Mouse (Mus musculus) limb, embryonic 10.5 days (tissue): ENCODE results near the gene Ncl. TPM values are rescaled to one million over a fixed set of nuclear protein-coding genes. Genes with fewer than 3 reads are reported as not detected.
"Not testable (repeated sequence)": the region's sequence is repeated elsewhere in the genome, so short reads cannot be mapped to it uniquely, and the experiment has no call there.

Experiments
- DNase-seq: peaks from one replicate; pipeline ENCODE4 v3.0.0-alpha.2; 2017; ENCODE audit warnings: low spot score
- H3K27ac ChIP-seq: fragments of 300-500 bp; sonication (generic); 2 replicates; pipeline ENCODE4 v1.5.1; 2016; ENCODE audit warnings: mild to moderate bottlenecking
- H3K27me3 ChIP-seq: fragments of 300-500 bp; sonication (generic); 2 replicates; pipeline ENCODE4 v1.6.1; 2016; ENCODE audit warnings: low read depth, mild to moderate bottlenecking; ENCODE audit not compliant: poor library complexity, severe bottlenecking
- H3K36me3 ChIP-seq: fragments of 300-500 bp; sonication (generic); 2 replicates; pipeline ENCODE4 v1.6.1; 2016; ENCODE audit warnings: mild to moderate bottlenecking, moderate library complexity
- H3K4me1 ChIP-seq: fragments of 300-500 bp; sonication (generic); 2 replicates; pipeline ENCODE4 v1.6.1; 2016
- H3K4me3 ChIP-seq: fragments of 300-500 bp; sonication (generic); 2 replicates; pipeline ENCODE4 v1.5.1; 2016; ENCODE audit warnings: mild to moderate bottlenecking, moderate library complexity
- H3K9me3 ChIP-seq: fragments of 300-500 bp; sonication (generic); replicated peaks from 2 replicates; pipeline ENCODE4 v1.6.1; 2016; ENCODE audit warnings: mild to moderate bottlenecking
- WGBS: fragments of 180-500 bp; shearing (Covaris S2); methylation state at CpG from one replicate; pipeline ENCODE4 v1.1.7; 2016; 5-methylcytosine and 5-hydroxymethylcytosine counted together
- polyA plus RNA-seq: library from polyadenylated mRNA; unstranded; fragments of >200 nt; fragmentation: Nextera tagmentation; extraction: Ambion mirVana; gene quantifications from 2 replicates; pipeline ENCODE4 v1.2.1, GENCODE M21; 2016

Ncl gene
- polyA plus RNA-seq, 1 experiment from 2014 or later, result 554 TPM

DNA sequence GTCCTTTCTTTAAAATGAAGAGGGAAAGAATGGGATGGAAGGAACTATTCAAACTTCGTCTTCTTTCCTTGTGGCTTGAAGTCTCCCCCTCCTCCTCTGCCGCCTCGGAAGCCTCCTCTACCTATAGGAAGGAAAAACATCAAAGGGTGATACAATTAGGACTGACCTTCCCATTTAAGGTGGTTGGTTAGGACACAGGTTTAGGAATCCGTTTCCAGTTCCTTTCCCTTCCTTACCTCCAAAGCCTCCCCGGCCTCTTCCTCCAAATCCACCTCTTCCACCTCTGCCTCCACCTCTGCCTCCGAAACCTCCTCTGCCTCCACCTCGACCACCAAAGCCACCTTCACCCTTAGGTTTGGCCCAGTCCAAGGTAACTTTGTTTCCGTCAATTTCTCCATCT is 8.6 kb downstream of the Ncl start:
- Histone ChIP-seq H3K27ac (no peak overlapping the region), H3K4me3 (no peak overlapping the region), H3K27me3 (no peaks in the 10 kb centered on the region), H3K4me1 (no peaks in the 10 kb centered on the region), H3K36me3 (peaks cover 100% of the 10 kb centered on the region), H3K9me3 (no peaks in the 10 kb centered on the region)
- 88% methylated on average over 8 of the region's 8 CpGs for WGBS
- no peak for DNase-seq

DNA sequence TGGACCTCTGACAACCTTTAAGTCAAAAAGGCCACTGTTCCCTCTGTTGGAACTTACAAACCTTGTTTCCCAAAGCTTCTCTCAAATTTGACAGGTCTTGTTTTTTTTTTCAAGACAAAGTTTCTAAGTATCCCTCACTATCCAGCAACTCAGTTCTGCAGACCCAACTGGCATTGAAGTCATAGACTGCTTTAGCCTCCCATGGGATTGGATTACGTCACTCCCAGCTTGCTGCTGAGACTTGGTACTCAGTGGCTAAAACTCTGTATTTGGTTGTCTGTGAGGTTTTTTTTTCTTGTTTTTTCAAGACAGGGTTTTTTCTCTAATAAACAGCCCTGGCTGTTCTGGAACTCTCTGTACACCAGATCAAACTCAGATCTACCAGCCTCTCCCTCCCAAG is 9.5 kb downstream of the Ncl start:
- Histone ChIP-seq H3K9me3 (no peaks in the 10 kb centered on the region), H3K36me3 (peaks cover 97% of the 10 kb centered on the region), H3K27ac (no peak overlapping the region), H3K4me3 (no peak overlapping the region), H3K27me3 (no peaks in the 10 kb centered on the region), H3K4me1 (no peaks in the 10 kb centered on the region)
- DNase-seq, result no peak
- 98% methylated on average over 1 of the region's 1 CpGs for WGBS

DNA sequence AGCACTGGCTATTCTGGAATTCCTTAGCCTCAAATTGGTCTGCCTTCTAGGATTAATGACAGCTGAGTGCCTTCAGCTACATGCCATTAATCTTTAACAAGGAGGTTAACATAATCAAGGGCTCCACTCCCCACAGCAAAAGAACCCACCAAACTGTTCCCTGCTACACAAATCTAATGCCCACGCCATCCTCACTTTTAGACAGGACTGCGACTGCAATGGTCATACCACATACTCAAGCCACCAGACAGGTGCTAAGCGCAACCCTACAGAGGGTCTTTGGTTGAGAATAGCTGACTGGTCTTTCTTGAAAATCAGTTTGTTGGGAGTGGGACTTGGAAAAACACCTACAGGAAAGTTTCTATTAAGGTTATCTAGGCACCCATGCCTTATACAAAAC is 10.0 kb downstream of the Ncl start:
- H3K27me3 ChIP-seq, result no peaks in the 10 kb centered on the region
- no peak overlapping the region for H3K27ac ChIP-seq
- no peak overlapping the region for H3K4me3 ChIP-seq
- 93% methylated on average over 3 of the region's 3 CpGs for WGBS
- H3K9me3 ChIP-seq, result no peaks in the 10 kb centered on the region
- no peak for DNase-seq
- H3K4me1 ChIP-seq, result no peaks in the 10 kb centered on the region
- peaks cover 92% of the 10 kb centered on the region for H3K36me3 ChIP-seq

DNA sequence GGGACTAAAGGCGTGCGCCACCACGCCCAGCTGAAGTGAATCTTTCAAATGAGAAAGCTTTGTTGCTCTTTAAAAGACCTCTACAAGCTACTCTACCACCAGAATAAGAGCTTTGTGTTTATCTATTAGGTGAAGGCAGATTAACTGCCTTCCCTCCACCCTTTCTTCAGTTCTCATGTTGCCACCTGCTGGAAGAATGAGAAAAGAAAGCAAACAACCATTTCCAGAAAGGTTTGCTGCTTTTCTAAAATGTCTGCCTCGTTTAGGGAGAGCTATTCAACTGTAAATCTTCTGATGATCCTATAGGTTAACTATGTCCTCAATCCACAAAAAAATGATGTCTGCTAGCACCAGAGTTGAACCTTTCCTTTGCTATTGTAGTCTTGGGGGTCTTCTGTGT is 10.4 kb downstream of the Ncl start:
- no peak for DNase-seq
- H3K36me3 ChIP-seq, result peaks cover 88% of the 10 kb centered on the region
- 74% methylated on average over 4 of the region's 4 CpGs for WGBS

DNA sequence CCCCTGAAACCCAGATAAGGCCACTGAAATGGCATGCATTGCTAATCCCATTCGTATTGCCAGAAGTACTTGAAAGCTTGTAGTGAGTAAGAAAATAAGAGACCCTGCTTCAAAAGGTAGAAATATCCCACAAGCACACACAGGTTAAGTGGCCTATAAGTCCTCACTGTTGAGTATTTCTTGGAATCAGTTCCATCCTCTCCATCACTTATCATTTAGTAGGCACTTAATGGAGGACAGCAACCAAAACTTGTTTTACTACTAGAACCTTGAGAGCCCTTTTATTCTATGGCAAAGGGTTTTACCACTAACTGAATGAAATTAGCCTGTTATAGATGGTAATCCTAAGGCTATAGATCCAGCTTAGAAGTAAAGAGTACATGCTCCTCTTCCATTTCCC is 11.1 kb downstream of the Ncl start:
- H3K36me3 ChIP-seq, result peaks cover 81% of the 10 kb centered on the region
- no peaks in the 10 kb centered on the region for H3K4me1 ChIP-seq
- no peaks in the 10 kb centered on the region for H3K27me3 ChIP-seq
- DNase-seq, result no peak
- no peak overlapping the region for H3K27ac ChIP-seq
- H3K4me3 ChIP-seq, result no peak overlapping the region
- 59% methylated on average over 1 of the region's 1 CpGs for WGBS
- H3K9me3 ChIP-seq, result no peaks in the 10 kb centered on the region

More for the DNA sequence above, 10.4 kb downstream of the Ncl start:
- no peak overlapping the region for H3K27ac ChIP-seq
- no peaks in the 10 kb centered on the region for H3K9me3 ChIP-seq
- no peak overlapping the region for H3K4me3 ChIP-seq
- H3K27me3 ChIP-seq, result no peaks in the 10 kb centered on the region
- H3K4me1 ChIP-seq, result no peaks in the 10 kb centered on the region

DNA sequence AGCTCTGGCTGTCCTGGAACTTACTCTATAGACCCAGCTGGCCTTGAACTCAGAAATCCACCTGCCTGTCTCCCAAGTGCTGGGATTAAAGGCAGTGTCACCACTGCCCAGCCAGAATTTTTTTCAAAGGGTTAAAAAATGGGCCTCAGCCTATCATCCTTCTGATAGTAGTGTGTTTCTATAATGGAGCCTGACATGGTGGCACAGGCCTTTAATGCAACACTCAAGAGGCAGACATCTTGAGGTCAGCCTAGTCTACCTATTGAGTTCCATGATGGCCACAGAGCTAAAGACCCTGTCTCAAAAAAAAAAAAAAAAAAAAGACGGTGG is 11.5 kb downstream of the Ncl start:
- peaks cover 77% of the 10 kb centered on the region for H3K36me3 ChIP-seq
- WGBS, result 57% methylated on average over 1 of the region's 1 CpGs
- H3K4me3 ChIP-seq, result no peak overlapping the region
- H3K4me1 ChIP-seq, result no peaks in the 10 kb centered on the region
- no peak overlapping the region for H3K27ac ChIP-seq
- H3K9me3 ChIP-seq, result no peaks in the 10 kb centered on the region
- no peak for DNase-seq
- no peaks in the 10 kb centered on the region for H3K27me3 ChIP-seq

DNA sequence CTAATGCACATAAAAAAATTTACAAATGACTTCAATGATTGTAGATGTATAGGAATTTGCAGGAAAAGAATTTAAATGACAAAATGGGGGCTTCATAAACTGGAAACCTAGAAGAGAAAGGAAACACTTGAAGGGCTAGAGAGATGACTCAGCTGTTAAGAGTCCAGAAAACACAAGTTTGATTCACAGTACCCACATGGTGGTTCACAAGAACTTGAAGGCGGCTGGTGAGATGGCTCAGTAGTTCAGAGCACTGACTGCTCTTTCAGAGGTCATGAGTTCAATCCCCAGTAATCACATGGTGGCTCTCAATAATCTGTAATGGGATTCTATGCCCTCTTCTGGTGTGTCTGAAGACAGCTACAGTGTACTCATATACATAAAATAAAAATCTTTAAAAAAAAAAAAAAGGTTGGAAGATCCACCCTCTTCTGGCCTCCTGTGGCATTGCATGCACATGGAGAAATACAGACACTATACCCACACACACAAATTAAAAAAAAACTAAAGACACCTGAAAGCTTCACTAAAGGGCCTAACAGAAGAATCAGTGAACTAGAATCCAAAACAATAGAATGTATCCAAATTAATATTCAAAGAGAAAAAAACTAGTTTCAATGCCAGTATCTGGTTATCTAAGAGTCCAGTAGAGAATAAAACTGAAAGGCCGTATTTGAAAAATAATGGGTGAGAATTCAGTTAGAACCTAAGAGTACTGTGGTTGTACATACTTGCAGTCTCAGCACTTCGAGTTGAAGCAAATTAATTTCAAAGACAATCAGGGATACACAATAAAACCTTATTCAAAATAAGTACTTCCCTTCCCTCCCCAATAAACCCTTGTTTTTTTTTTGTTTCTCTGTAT is 12.1 kb downstream of the Ncl start:
- Histone ChIP-seq H3K27ac (no peak overlapping the region), H3K36me3 (peaks cover 71% of the 10 kb centered on the region), H3K27me3 (no peaks in the 10 kb centered on the region), H3K4me3 (no peak overlapping the region), H3K9me3 (no peaks in the 10 kb centered on the region), H3K4me1 (no peaks in the 10 kb centered on the region)
- no peak for DNase-seq
- WGBS, result 88% methylated on average over 3 of the region's 3 CpGs

DNA sequence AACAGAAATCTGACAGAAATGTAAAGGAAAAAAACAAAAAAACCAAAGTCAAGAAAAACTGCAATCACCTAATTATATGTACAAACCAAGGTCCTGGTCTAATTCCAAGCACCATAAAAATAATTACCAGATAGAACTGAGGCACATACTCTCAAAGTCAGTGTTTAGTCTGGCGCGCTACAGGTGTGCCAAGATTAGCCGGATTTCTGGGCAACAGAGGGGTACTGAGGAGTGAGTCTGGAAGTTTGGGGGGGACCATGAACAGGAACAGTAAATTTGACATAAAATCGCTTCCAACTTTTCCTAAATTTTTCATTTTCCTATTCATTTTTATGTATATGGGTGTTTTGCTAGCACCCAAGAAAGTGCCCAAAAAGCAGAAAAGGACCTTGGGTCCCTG is 13.2 kb downstream of the Ncl start:
- 92% methylated on average over 4 of the region's 4 CpGs for WGBS
- peaks cover 60% of the 10 kb centered on the region for H3K36me3 ChIP-seq
- H3K27me3 ChIP-seq, result no peaks in the 10 kb centered on the region
- no peaks in the 10 kb centered on the region for H3K9me3 ChIP-seq
- H3K4me3 ChIP-seq, result no peak overlapping the region
- no peaks in the 10 kb centered on the region for H3K4me1 ChIP-seq
- no peak for DNase-seq
- H3K27ac ChIP-seq, result no peak overlapping the region

DNA sequence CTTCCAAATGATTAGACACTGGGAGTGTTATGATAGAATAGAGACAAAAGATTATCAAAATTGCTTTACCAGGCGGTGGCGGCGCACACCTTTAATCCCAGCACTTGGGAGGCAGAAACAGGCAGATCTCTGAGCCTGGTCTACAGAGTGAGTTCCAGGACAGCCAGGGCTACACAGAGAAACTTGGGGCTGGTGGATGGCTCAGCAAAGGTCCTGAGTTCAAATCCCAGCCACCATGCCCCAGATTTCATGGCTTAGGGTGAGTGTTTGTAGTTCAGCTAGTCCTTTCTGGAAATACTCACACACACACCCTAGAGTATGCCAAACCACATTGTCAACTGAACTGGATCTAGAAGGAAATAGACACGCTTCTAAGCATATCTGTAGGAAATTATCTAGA is 14.1 kb downstream of the Ncl start:
- no peaks in the 10 kb centered on the region for H3K4me1 ChIP-seq
- no peak for DNase-seq
- no peaks in the 10 kb centered on the region for H3K27me3 ChIP-seq
- H3K4me3 ChIP-seq, result no peak overlapping the region
- no peaks in the 10 kb centered on the region for H3K9me3 ChIP-seq
- WGBS, result 96% methylated on average over 4 of the region's 4 CpGs
- H3K36me3 ChIP-seq, result peaks cover 51% of the 10 kb centered on the region
- H3K27ac ChIP-seq, result no peak overlapping the region

DNA sequence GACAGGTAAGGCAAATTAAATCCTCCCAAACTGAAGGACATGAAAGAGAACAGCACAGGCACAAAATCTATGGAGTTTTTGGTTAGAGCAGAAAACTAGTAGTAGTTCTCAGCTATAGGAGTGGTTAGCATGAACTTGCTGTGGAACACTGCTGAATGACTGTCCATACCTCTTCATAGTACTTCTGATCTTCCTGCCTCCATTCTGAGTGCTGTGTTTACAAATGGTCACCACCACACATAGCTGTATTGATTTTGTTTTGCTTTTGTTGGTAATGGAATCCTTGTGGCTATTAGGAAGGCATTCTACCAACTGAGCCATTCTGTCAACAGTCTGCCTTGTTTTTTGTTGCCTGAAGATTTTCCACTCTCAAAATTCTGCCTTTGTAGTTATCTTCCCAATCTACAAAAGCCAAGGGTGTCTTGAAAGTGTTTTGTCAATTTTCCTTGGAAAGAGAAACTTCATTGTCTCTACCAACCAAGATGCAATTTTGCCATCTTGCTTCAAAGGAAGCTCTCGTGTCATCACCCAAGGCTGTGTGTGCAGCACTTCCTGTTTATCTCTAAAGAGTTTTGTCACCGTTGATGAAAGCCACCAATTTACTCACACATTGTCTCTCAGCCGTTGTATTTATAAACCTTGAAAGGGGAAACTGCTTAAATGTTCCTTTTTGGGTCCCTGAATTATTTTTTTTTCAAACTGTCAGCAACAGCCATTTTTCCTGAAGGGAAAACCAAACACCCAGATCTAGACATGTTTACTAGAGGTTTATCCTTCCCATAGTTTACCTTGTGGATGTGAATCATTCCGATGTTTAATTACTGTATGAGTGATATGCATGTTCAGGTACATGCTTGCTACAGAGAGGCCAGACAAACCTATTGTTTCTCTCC is 15.0 kb downstream of the Ncl start:
- no peak for DNase-seq
- H3K4me1 ChIP-seq, result no peaks in the 10 kb centered on the region
- H3K9me3 ChIP-seq, result no peaks in the 10 kb centered on the region
- H3K27me3 ChIP-seq, result no peaks in the 10 kb centered on the region
- 70% methylated on average over 4 of the region's 4 CpGs for WGBS
- H3K27ac ChIP-seq, result no peak overlapping the region
- peaks cover 43% of the 10 kb centered on the region for H3K36me3 ChIP-seq
- H3K4me3 ChIP-seq, result no peak overlapping the region

DNA sequence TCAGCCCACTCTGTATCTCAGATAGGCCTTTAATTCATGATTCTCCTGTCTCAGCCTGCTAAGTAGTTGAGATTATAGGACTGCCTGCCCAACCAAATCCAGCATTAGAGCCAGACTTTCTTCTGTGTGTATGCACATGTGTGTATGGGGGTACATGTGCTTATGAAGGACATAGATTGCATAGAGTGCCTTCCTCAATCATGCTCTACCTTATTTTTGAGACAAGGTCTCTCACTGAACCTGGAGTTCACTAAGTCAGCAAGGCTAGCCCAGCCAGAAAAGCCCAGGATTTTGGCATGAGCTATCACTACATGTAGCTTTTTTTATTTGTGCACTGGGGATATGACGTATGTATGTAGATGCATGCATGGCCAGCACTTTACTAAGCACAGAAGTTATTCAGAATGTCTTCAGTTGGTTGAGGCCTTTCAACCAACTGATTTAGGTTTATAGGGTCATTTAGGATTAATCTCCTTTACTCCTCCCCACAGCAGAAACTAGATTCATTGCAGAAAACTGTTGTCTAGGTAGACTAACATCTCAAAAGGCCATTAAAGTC is 16.0 kb downstream of the Ncl start:
- Histone ChIP-seq H3K4me3 (no peak overlapping the region), H3K9me3 (no peaks in the 10 kb centered on the region), H3K27ac (no peak overlapping the region), H3K4me1 (no peaks in the 10 kb centered on the region), H3K27me3 (no peaks in the 10 kb centered on the region), H3K36me3 (peaks cover 32% of the 10 kb centered on the region)
- DNase-seq, result no peak
- WGBS, result 98% methylated on average over 1 of the region's 1 CpGs

DNA sequence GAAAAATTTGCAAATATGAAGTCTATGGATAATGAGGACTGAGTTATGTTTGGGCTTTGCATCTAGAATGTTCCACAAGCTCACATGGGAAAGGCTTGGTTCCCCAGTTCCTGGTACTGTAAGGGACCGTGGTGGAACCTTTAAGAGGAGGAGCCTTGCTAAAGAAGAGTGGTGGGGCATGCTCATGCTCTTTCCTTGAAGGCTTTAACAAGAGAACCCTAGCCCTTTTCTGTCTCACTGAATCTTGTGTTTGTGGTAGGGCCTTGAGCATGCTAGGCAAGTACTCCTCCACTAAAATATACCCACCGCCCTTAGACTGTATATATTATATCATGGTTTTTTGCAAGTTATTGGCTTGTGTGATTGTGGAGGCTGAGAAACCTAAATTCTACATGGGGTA is 16.8 kb downstream of the Ncl start:
- H3K4me1 ChIP-seq, result no peaks in the 10 kb centered on the region
- H3K36me3 ChIP-seq, result peaks cover 24% of the 10 kb centered on the region
- H3K9me3 ChIP-seq, result no peaks in the 10 kb centered on the region
- WGBS, result 91% methylated on average over 2 of the region's 2 CpGs
- no peak overlapping the region for H3K27ac ChIP-seq
- no peak overlapping the region for H3K4me3 ChIP-seq
- DNase-seq, result no peak
- H3K27me3 ChIP-seq, result no peaks in the 10 kb centered on the region

DNA sequence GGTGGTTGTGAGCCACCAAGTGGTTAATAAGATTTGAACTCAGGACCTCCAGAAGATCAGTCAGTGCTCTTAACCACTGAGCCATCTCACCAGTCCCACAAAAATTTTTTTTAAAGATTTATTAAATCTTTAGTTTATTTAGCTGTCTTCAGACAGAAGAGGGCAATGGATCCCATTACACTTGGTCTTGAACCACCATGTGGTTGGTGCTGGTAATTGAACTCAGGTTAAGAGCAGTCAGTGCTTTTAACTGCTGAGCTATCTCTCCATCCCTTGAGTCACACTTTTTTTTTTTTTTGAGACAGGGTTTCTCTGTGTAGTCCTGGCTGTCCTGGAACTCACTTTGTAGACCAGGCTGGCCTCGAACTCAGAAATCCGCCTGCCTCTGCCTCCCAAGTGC is 18.1 kb downstream of the Ncl start:
- WGBS, result 76% methylated on average over 2 of the region's 2 CpGs
- not testable (repeated sequence) for H3K27me3 ChIP-seq, H3K4me3 ChIP-seq, H3K4me1 ChIP-seq, H3K27ac ChIP-seq, DNase-seq, H3K9me3 ChIP-seq
- peaks cover 11% of the 10 kb centered on the region for H3K36me3 ChIP-seq
